Mouse (Mus musculus): ENCODE data around the gene Egfl7. TPM values are rescaled to one million over a fixed set of nuclear protein-coding genes. Genes with fewer than 3 reads are reported as not detected.

Egfl7 gene
- polyA plus RNA-seq, 1 experiment: 196 TPM

GRCm38 (mm10) chr2:26582203-26582602 lies 2.4 kb downstream of the Egfl7 start:
- Histone ChIP-seq H3K27ac (ENCODE audit: insufficient read depth, low read length) (no peak overlapping the region), H3K36me3 (ENCODE audit: control insufficient read depth, insufficient read depth, low read length) (no peaks in the 10 kb centered on the region), H3K27me3 (ENCODE audit: control insufficient read depth, insufficient read depth, low read length) (no peaks in the 10 kb centered on the region), H3K4me3 (ENCODE audit: extremely low read depth, insufficient read depth, insufficient read length) (no peak overlapping the region), H3K4me1 (ENCODE audit: control insufficient read depth, insufficient read depth, insufficient read length) (peaks cover 3% of the 10 kb centered on the region; the same call in 1 of the 2 replicates)
- TF ChIP-seq POLR2A (IDR thresholded peaks at IDR 0.05; ENCODE audit: low read depth, low read length): no peak
- no peak for TF ChIP-seq CTCF (IDR thresholded peaks at IDR 0.05; ENCODE audit: extremely low read depth, insufficient read depth, insufficient read length, insufficient replicate concordance)
- 46% methylated on average over 2 of the region's 2 CpGs for WGBS
- DNase-seq (ENCODE audit: low read depth in 1 of 2, low spot score in 2 of 2): no peak

- Histone ChIP-seq H3K27me3 (ENCODE audit: control insufficient read depth, insufficient read depth, low read length) (no peaks in the 10 kb centered on the region), H3K36me3 (ENCODE audit: control insufficient read depth, insufficient read depth, low read length) (no peaks in the 10 kb centered on the region), H3K4me1 (ENCODE audit: control insufficient read depth, insufficient read depth, insufficient read length) (peaks cover 3% of the 10 kb centered on the region; the same call in 1 of the 2 replicates), H3K27ac (ENCODE audit: insufficient read depth, low read length) (no peak overlapping the region), H3K4me3 (ENCODE audit: extremely low read depth, insufficient read depth, insufficient read length) (no peak overlapping the region)
- no peak for TF ChIP-seq POLR2A (IDR thresholded peaks at IDR 0.05; ENCODE audit: low read depth, low read length)
- TF ChIP-seq CTCF (IDR thresholded peaks at IDR 0.05; ENCODE audit: extremely low read depth, insufficient read depth, insufficient read length, insufficient replicate concordance): no peak
- no peak for DNase-seq (ENCODE audit: low read depth in 1 of 2, low spot score in 2 of 2)
- 56% methylated on average over 7 of the region's 7 CpGs for WGBS
Measured at GRCm38 (mm10) chr2:26582741-26583140, 2.9 kb downstream of the Egfl7 start.

DNA sequence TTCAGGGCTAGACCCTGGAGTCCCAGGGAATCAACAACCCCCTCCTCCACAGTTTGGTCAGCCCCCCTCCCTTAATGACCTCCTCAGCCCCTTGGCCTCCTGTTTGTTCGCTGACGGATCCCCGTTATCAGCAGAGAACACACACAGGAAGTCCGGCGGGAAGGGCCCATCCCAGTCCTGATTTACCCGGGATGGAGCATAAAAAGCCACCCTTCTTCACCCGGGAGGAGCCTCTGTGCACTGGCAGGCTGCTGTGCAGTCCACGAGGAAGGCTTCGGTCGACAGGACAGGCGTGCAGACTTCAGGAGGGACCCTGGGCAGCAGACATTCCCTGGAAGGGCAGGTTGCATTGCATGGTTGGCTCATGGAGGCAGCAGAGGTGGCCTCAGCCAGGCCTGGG lies 3.8 kb downstream of the Egfl7 start:
- Histone ChIP-seq H3K36me3 (ENCODE audit: control insufficient read depth, insufficient read depth, low read length) (no peaks in the 10 kb centered on the region), H3K27ac (ENCODE audit: insufficient read depth, low read length) (peak overlapping the region; percentile 36; the same call in 1 of the 2 replicates), H3K4me3 (ENCODE audit: extremely low read depth, insufficient read depth, insufficient read length) (peak overlapping the region; percentile 34; the same call in 1 of the 2 replicates), H3K27me3 (ENCODE audit: control insufficient read depth, insufficient read depth, low read length) (no peaks in the 10 kb centered on the region), H3K4me1 (ENCODE audit: control insufficient read depth, insufficient read depth, insufficient read length) (peaks cover 3% of the 10 kb centered on the region; the same call in 1 of the 2 replicates)
- 45% methylated on average over 11 of the region's 11 CpGs for WGBS
- DNase-seq (ENCODE audit: low read depth in 1 of 2, low spot score in 2 of 2): no peak
- TF ChIP-seq POLR2A (IDR thresholded peaks at IDR 0.05; ENCODE audit: low read depth, low read length) (peak; percentile 32), CTCF (IDR thresholded peaks at IDR 0.05; ENCODE audit: extremely low read depth, insufficient read depth, insufficient read length, insufficient replicate concordance) (no peak)

DNA sequence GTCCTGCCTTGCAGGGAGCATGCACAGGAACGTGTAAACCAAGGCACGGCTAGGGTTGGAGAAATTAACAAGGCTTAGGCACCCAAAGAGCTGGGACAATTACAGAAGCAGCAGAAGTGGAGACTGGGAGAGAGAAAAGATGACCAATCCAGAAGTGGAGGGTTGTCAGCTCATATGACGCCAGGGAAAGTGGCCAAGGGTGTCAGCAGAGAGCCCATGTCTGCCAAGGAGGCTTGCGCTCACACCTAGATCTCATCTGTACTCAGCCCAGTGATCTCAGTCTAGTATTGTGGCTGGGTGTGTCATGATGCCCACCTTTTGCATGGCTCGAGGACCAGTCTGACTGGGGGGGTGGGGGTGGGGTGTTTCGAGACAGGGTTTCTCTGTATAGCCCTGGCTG lies 5.9 kb downstream of the Egfl7 start:
- 51% methylated on average over 6 of the region's 6 CpGs for WGBS
- Histone ChIP-seq H3K4me3 (ENCODE audit: extremely low read depth, insufficient read depth, insufficient read length) (peak overlapping the region; percentile 33; the same call in 1 of the 2 replicates), H3K4me1 (ENCODE audit: control insufficient read depth, insufficient read depth, insufficient read length) (peaks cover 3% of the 10 kb centered on the region; the same call in 1 of the 2 replicates), H3K36me3 (ENCODE audit: control insufficient read depth, insufficient read depth, low read length) (no peaks in the 10 kb centered on the region), H3K27me3 (ENCODE audit: control insufficient read depth, insufficient read depth, low read length) (no peaks in the 10 kb centered on the region), H3K27ac (ENCODE audit: insufficient read depth, low read length) (no peak overlapping the region)
- DNase-seq (ENCODE audit: low read depth in 1 of 2, low spot score in 2 of 2): no peak
- TF ChIP-seq CTCF (IDR thresholded peaks at IDR 0.05; ENCODE audit: extremely low read depth, insufficient read depth, insufficient read length, insufficient replicate concordance) (no peak), POLR2A (IDR thresholded peaks at IDR 0.05; ENCODE audit: low read depth, low read length) (no peak)

DNA sequence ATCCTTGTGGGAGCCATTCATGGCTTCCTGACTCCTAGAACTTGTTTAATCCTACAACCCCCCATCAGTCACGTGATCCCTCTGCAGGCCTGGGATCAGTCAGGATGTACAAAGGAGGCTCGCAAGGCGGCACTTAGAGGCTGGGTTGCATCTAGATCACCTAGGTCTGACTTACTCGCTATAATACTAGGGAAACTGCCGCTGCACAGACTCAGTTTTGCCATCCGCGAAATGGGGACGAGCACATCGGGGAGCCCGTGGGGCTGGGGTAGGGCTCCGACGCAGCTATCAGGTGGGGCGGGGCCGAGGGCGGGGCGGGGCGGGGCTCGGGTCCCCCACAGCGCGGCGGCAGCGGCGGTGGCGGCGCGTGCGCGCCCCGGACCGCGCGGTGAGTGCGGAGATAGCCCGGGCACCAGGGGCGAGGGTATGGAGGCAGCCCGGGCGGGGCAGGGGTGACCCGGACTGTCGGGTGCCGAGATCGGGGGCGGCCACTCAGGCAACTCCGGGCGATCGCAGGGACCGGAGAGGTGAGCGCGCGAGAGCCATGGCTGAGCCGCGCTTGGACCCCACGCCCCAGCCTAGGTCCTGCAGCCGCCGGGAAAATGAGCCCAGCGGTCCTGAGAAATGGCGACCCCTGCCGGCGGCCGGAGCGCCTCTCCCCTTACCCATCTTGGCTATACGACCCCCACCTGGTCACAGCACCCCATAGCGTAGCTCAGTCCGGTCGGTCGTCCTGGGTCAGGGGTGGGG lies 6.7 kb downstream of the Egfl7 start, which contains the start of gene Gm20532:
TSS of gene Gm20532 (plus strand) at position 346 of the 750 bp plus-strand sequence.
- 2% methylated on average over 64 of the region's 65 CpGs for WGBS
- TF ChIP-seq POLR2A (IDR thresholded peaks at IDR 0.05; ENCODE audit: low read depth, low read length) (no peak), CTCF (IDR thresholded peaks at IDR 0.05; ENCODE audit: extremely low read depth, insufficient read depth, insufficient read length, insufficient replicate concordance) (peak; percentile 33; the same call in 1 of the 2 replicates)
- peaks cover 3% of the 10 kb centered on the region; the same call in 1 of the 2 replicates for H3K4me1 ChIP-seq (ENCODE audit: control insufficient read depth, insufficient read depth, insufficient read length)
- H3K4me3 ChIP-seq (ENCODE audit: extremely low read depth, insufficient read depth, insufficient read length): peak within 1 kb of the TSS; percentile 57
- DNase-seq (ENCODE audit: low read depth in 1 of 2, low spot score in 2 of 2): peak in 1 of 2 experiments; percentile 56
- H3K36me3 ChIP-seq (ENCODE audit: control insufficient read depth, insufficient read depth, low read length): no peaks in the 10 kb centered on the region
- H3K27ac ChIP-seq (ENCODE audit: insufficient read depth, low read length): no peak within 1 kb of the TSS; the same call in 1 of the 2 replicates
- no peaks in the 10 kb centered on the region for H3K27me3 ChIP-seq (ENCODE audit: control insufficient read depth, insufficient read depth, low read length)

GRCm38 (mm10) chr2:26587044-26587405 lies 7.2 kb downstream of the Egfl7 start:
- no peak overlapping the region for H3K27ac ChIP-seq (ENCODE audit: insufficient read depth, low read length)
- peak overlapping the region; percentile 57 for H3K4me3 ChIP-seq (ENCODE audit: extremely low read depth, insufficient read depth, insufficient read length)
- H3K4me1 ChIP-seq (ENCODE audit: control insufficient read depth, insufficient read depth, insufficient read length): peaks cover 3% of the 10 kb centered on the region; the same call in 1 of the 2 replicates
- H3K36me3 ChIP-seq (ENCODE audit: control insufficient read depth, insufficient read depth, low read length): no peaks in the 10 kb centered on the region
- TF ChIP-seq CTCF (IDR thresholded peaks at IDR 0.05; ENCODE audit: extremely low read depth, insufficient read depth, insufficient read length, insufficient replicate concordance) (0 out of 2 replicates have a peak, but pooled peaks have one; percentile 6), POLR2A (IDR thresholded peaks at IDR 0.05; ENCODE audit: low read depth, low read length) (no peak)
- WGBS: 5% methylated on average over 11 of the region's 11 CpGs
- H3K27me3 ChIP-seq (ENCODE audit: control insufficient read depth, insufficient read depth, low read length): no peaks in the 10 kb centered on the region
- DNase-seq (ENCODE audit: low read depth in 1 of 2, low spot score in 2 of 2): no peak

DNA sequence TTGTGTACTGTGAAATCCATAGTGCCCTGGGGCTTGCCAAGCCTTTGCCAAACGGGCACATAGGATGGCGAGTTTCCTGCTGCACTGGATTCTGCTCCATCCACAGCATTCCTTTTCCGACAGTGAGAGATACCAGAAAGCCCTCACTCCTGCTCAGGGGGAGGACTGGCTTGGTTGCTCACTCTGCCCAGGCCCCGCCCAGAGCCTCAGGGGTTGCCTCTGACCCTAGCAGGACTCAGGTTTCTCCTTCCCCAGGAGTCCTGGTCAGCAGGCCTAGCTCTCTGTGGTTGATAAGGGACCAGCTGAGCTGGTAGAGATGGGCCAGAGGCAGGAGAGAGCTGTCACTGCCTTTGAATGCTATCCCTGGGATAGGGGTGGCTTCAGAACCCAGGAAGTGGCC lies 8.8 kb downstream of the Egfl7 start:
- 82% methylated on average over 4 of the region's 4 CpGs for WGBS
- no peak for DNase-seq (ENCODE audit: low read depth in 1 of 2, low spot score in 2 of 2)
- no peak for TF ChIP-seq POLR2A (IDR thresholded peaks at IDR 0.05; ENCODE audit: low read depth, low read length)
- no peak for TF ChIP-seq CTCF (IDR thresholded peaks at IDR 0.05; ENCODE audit: extremely low read depth, insufficient read depth, insufficient read length, insufficient replicate concordance)
- Histone ChIP-seq H3K4me3 (ENCODE audit: extremely low read depth, insufficient read depth, insufficient read length) (no peak overlapping the region), H3K27ac (ENCODE audit: insufficient read depth, low read length) (no peak overlapping the region), H3K36me3 (ENCODE audit: control insufficient read depth, insufficient read depth, low read length) (no peaks in the 10 kb centered on the region), H3K27me3 (ENCODE audit: control insufficient read depth, insufficient read depth, low read length) (no peaks in the 10 kb centered on the region), H3K4me1 (ENCODE audit: control insufficient read depth, insufficient read depth, insufficient read length) (peaks cover 3% of the 10 kb centered on the region; the same call in 1 of the 2 replicates)
